Mouse (Mus musculus): Measurements from ENCODE around the gene Nip7.
"Not testable (repeated sequence)": the region's sequence is repeated elsewhere in the genome, so short reads cannot be mapped to it uniquely, and the experiment has no call there.

Nip7 gene

GRCm38 (mm10) chr8:107073706-107074105, 17.0 kb downstream of the Nip7 start:
- no peak for DNase-seq

- DNase-seq, result no peak
Measured at GRCm38 (mm10) chr8:107074128-107074527, 17.5 kb downstream of the Nip7 start.

- DNase-seq, result no peak
Measured at GRCm38 (mm10) chr8:107076239-107076888, 19.7 kb downstream of the Nip7 start.

- DNase-seq, result no peak
Measured at GRCm38 (mm10) chr8:107085358-107085757, 28.7 kb downstream of the Nip7 start.

- DNase-seq, result no peak
Measured at GRCm38 (mm10) chr8:107086018-107086417, 29.3 kb downstream of the Nip7 start.

GRCm38 (mm10) chr8:107088526-107089063, 31.9 kb downstream of the Nip7 start:
- DNase-seq, result no peak

- no peak for DNase-seq
Measured at GRCm38 (mm10) chr8:107090531-107090930, 33.9 kb downstream of the Nip7 start.

GRCm38 (mm10) chr8:107095717-107096365, 39.2 kb downstream of the Nip7 start:
- DNase-seq, result no peak

GRCm38 (mm10) chr8:107096366-107097036, 39.8 kb downstream of the Nip7 start, which contains the start of gene Terf2:
Terf2 (minus strand) TSS chr8:107096547.
- peak; percentile 96 for DNase-seq

- DNase-seq, result no peak
Measured at GRCm38 (mm10) chr8:107100635-107101034, 44.0 kb downstream of the Nip7 start.

- DNase-seq, result peak in 1 of 2 experiments; percentile 80
Measured at GRCm38 (mm10) chr8:107104547-107104946, 47.9 kb downstream of the Nip7 start.

- DNase-seq, result not testable (repeated sequence)
Measured at GRCm38 (mm10) chr8:107108089-107108488, 51.4 kb downstream of the Nip7 start.

GRCm38 (mm10) chr8:107108978-107109720, 52.5 kb downstream of the Nip7 start:
- DNase-seq, result no peak

- DNase-seq, result no peak
Measured at GRCm38 (mm10) chr8:107109816-107110435, 53.2 kb downstream of the Nip7 start.

Measured in kidney, adult 8-10 months (tissue).